Mouse (Mus musculus): ENCODE results near the gene Myrf.
"Not testable (repeated sequence)": the region's sequence is repeated elsewhere in the genome, so short reads cannot be mapped to it uniquely, and the experiment has no call there.

Myrf gene

DNA sequence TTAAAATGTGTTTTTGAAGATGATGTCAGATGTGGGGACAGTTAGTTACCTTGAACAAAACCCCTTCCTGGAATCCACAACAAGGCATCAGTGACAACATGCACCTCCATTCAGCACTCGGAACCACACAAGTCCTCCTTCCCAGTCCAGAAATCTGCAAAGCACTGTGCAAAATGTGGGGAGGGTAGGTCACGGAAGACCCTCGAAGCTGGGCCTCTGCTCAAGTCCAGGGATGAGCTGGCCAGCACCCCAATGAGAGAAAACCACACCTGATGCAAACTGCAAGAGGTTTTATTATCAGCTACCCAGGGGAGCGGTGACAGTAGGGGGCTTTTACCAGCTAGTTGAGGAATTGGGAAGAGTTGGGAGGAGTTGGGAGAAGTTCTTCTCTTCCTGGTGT, 65.6 kb downstream of the Myrf start:
- no peak for DNase-seq

DNA sequence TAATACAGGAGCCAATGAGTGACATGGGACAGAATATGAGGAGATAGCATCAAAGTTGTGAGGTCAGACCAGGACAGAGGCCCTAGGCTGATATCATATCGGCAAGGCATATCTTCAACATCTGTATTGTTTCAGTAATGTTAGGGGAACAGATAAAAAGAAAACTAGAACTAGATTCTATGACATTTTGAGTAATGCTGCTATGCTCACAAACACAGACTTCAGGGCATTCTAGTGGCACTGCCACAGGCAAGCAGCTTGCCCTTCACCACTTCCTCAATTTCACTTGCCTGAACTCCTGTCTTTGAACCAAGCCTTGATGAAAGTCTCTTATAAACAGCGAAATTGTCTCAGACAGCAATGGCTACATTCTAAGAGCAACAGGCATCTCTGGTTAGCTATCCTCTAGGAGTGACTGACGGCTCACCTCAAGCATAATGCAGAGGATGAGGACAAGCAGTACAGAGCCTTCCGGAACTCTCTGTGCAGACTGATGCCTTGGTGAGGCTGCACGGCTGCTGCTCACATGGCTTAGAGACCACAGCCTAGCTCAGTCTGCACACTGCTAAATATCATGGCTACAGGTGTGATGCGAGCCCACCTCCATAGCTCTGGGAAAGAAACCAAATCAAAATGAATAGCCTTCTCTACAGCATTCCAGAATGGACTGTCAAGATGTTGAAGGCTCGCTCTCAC, 66.6 kb downstream of the Myrf start:
- no peak for DNase-seq

DNA sequence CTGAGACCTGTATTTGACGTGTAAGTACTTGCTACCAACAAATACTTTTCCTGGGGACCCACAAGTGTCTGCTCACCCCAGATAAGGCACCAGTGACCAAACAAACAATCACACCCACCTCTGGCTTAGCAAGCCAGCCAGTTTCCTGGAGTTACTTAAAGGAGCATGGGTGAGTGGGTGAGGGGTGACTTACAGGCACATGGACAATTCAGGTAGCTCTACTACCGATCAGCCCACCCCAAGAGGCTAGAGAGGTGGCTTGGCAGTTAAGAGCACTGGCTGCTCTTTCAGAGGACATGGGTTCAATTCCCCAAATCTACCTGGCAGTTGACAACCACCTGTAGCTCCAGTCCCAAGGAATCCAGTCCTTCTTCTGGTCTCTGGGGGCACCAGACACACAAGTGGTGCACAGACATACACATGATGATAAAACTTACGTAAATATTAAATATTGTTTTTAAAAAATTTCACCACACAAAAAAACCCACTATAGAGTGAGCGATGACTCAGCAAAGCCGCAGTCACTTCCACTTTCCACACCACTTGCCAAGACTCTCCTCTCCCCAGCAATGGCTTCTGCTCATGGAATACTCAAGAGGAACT, 67.3 kb downstream of the Myrf start:
- no peak for DNase-seq

DNA sequence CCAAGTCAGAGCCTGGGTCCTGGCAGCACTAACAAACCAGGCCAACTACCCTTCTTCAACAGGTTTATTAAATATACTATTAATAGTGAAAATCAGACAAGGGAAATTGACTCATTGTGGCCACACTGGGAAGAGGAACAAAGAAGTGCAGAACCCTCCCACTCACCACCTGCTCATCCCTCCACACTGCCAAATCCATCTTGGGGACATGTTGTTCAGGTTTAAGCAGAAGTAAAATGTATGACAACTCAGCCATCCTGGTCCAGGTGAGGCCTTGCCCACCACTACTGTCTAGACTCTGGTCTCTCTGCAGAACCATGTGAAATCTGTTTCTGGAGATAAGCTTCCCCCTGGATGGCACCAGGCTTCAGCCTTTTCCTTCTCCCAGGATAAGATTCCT, 68.7 kb downstream of the Myrf start:
- DNase-seq = no peak

DNA sequence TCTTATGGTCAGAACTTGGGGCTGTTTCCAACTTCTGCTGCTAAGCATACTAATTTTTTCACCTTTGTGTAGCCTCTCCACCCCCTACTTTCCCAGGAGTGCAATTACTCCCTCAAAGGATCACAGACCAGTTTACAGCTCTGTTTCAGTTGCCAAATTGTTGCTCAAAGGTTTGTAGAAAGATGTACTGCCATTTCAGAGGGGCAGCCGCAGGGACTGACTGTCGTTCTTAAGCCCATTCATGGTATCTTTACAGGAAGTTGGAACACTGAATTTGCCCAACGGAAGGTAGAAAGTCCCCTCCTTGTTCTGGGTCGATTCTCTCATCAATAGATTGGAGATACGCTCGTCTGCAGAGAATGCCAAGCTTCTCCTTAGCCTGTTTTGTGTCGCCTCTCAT, 69.2 kb downstream of the Myrf start:
- DNase-seq = no peak

DNA sequence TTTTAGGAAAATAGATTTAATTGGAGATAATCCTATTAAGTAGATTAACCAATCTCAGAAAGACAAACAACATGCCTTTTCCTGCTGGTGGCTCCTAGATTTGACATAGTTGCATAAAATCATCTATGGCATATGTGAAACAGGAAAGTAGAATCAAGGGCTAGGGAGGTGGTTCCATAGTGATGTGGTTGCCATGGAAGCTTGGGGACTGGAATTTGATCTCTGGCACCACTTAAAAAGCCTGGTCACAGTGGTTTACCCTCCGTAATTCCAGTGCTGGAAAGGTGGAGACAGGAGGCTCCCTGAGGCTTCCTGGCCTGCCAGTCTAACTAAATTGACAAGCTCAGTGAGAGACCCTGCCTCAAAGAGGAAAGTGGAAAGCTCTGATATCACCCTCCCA, 70.1 kb downstream of the Myrf start:
- no peak for DNase-seq

DNA sequence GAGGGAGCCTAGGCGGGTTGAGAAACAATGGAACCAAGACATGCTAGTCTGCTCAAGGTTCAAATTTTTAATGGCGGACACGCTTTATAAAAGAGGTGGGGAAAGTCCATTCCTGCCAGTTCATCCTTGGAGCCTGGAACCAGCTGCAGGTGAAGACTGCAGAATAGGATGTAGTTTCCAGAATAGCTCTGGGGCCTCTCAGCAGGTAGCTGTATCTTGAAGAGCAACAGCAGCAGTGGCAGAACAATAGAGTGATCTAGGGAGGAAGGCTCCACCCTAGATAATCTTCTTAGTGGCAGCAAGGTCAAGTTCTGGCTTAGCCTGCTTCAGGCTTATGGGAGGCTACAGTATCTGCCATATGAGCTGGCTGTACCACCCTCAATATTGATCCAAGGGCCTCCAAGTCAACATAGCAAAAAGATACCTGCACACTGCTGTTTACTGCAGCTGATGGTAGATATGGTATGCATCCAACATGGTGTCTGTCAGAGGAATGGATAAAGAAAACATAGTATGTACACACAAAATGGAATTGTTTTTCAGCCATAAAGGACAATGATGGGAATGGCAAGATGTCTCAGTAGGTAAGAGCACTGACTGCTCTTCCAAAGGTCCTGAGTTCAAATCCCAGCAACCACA, 70.7 kb downstream of the Myrf start:
- not testable (repeated sequence) for DNase-seq

DNA sequence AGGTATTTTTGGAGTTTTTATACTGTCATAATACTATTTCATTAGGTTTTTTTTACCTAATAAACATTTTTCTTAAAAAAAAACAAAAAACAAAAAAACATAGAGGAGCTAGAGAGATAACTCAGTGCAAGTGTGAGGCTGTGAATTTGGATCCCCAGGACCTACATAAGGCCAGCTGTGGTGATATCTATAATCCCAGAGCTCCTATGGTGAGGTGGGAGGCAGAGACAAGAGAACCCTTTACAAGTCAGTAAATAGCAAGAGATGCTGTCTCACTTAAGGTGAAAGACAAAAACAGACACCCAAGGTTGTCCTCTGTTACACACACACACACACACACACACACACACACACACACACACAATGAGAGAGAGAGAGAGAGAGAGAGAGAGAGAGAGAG, 71.4 kb downstream of the Myrf start:
- DNase-seq = no peak

DNA sequence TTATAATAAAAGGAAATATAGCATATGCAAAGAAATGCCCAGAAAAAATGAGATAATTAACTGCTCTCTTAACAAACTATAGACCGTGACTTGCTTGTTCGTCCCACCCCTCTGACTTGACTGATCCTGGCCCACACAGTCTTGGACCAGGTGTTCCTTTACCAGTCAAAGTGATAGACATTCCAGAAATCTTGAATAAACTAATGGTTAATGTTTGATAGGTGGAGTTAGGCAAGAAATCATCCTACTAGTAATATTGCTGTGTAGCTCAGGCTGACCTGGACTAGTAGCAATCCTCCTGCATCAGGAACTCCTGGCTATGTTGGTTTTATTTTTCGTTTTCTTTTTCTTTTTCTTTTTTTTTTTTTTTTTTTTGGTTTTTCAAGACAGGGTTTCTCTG, 72.1 kb downstream of the Myrf start:
- DNase-seq = no peak

DNA sequence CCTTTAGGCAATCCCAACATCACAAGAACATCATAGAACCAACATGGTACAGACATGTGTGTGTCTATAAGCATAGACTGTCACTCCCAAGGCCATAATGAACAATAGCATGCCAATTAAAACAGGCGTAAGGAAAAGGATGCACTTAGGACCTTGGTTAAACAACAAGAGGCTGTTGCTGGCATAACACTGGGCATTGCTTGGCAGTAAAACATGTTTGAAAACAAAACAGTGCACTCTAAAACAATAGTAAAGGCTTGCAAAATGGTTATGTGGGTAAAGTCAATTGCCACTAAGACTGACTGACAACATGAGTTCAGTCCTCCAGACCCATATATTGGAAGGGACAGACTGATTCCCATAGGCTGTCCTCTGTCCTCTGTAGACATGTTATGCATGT, 72.6 kb downstream of the Myrf start:
- no peak for DNase-seq

DNA sequence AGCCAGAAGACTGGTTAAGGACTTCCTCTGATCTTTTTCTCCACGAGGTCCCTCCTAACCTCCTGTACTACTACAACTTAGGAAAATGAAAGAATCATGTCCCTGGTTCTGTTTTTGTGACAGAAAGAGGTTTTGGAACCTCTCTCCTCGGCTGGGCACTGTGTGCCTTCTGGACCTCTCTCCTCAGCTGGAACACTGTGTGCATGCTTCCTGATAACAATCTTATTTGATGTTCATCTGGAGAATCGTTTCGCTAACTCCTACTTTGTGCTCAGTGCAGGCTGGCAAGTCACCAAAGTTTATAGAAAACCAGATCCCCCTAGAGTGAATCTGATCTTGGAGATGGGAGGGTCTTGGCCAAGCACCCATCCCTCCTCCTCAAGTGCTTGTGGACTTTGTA, 73.4 kb downstream of the Myrf start:
- DNase-seq = no peak

DNA sequence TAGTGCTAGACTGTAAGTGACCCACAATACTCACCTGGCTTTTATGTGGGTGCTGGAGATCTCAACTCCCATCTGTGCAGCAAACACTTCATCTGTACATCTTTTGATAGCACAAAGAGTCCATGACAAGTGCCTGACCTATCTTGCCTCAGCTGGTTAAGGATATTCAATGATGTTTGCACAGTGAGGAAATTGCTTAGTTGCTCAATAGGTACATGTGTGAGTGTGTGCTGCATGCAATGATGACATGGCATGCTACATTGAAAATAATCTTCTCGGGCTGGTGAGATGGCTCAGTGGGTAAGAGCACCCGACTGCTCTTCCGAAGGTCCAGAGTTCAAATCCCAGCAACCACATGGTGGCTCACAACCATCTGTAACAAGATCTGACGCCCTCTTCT, 74.6 kb downstream of the Myrf start:
- DNase-seq = not testable (repeated sequence)

DNA sequence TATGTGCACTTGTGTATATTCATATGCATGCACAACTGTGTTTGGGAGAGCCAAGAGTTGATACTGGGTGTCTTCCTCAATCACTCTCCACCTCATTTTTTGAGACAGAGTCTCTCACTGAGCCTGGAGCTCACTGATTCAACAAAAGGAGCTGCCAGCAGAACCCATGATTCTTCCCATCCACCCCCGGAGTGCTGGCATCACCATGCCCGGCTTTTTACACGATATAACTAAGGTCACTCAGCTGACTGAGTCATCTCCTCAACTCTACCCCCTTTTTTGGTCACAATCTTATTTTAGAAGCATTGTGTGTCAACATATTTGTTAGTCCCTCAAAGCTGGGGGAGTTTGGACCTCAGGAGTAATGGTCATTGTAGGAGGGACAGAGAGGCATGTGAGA, 76.7 kb downstream of the Myrf start:
- DNase-seq = no peak
